Mouse (Mus musculus) forebrain, embryonic 12.5 days (tissue): ENCODE measurements around the gene Syt12. TPM values are rescaled to one million over a fixed set of nuclear protein-coding genes. Genes with fewer than 3 reads are reported as not detected.

Experiments
- ATAC-seq: fragments of 200-750 bp; cut with Nextera tagmentation; 2 replicates; pipeline ENCODE4 v1.8.0; 2017; ENCODE audit warnings: moderate TSS enrichment; ENCODE audit not compliant: low FRiP score
- H3K27ac ChIP-seq: fragments of 300-500 bp; sonication (generic); 2 replicates; pipeline ENCODE4 v1.5.1; 2016; ENCODE audit warnings: mild to moderate bottlenecking
- H3K27me3 ChIP-seq: fragments of 300-500 bp; sonication (generic); 2 replicates; pipeline ENCODE4 v1.6.1; 2016; ENCODE audit warnings: mild to moderate bottlenecking
- H3K36me3 ChIP-seq: fragments of 300-500 bp; sonication (generic); replicated peaks from 2 replicates; pipeline ENCODE4 v1.6.1; 2016; ENCODE audit warnings: mild to moderate bottlenecking
- H3K4me1 ChIP-seq: fragments of 300-500 bp; sonication (generic); 2 replicates; pipeline ENCODE4 v1.6.1; 2016
- H3K4me2 ChIP-seq: fragments of 300-500 bp; sonication (generic); 2 replicates; pipeline ENCODE4 v1.6.1; 2016; ENCODE audit warnings: mild to moderate bottlenecking, moderate library complexity
- H3K4me3 ChIP-seq: fragments of 300-500 bp; sonication (generic); replicated peaks from 2 replicates; pipeline ENCODE4 v1.5.1; 2016; ENCODE audit warnings: mild to moderate bottlenecking
- H3K9ac ChIP-seq: fragments of 300-500 bp; sonication (generic); 2 replicates; pipeline ENCODE4 v1.6.1; 2016; ENCODE audit warnings: mild to moderate bottlenecking
- H3K9me3 ChIP-seq: fragments of 300-500 bp; sonication (generic); 2 replicates; pipeline ENCODE4 v1.6.1; 2016
- WGBS: fragments of 180-500 bp; shearing (Covaris S2); methylation state at CpG from one replicate; pipeline ENCODE4 v1.1.7; 2016; 5-methylcytosine and 5-hydroxymethylcytosine counted together
- polyA plus RNA-seq: library from polyadenylated mRNA; unstranded; fragments of >200 nt; fragmentation: Nextera tagmentation; extraction: Ambion mirVana; gene quantifications from 2 replicates; pipeline ENCODE4 v1.2.1, GENCODE M21; 2016

Syt12 gene
- polyA plus RNA-seq, 1 experiment from 2014 or later, result 1.3 TPM

DNA sequence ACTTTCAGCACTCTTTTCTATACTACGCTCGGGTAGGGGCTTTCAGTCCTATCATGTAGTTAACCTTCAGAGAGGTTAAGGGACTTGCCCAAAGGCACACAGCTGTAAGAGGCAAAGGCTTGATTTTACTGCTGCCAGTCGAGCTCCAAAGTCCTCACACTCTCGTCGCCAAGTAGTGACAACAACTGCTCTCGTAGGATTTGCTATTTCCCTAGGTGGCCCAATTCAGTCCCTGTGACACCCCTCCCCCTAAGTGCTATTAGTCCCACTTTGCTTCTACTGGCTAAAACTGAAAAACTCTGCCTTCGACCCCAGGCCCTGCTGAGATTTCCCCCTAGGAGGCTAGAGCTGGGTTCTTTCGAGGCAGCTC is 38.5 kb downstream of the Syt12 start:
- H3K9ac ChIP-seq, result peak overlapping the region; percentile 33
- H3K4me3 ChIP-seq, result peak overlapping the region; percentile 51
- H3K27me3 ChIP-seq, result peaks cover 37% of the 10 kb centered on the region
- H3K27ac ChIP-seq, result no peak overlapping the region
- H3K36me3 ChIP-seq, result no peaks in the 10 kb centered on the region
- no peaks in the 10 kb centered on the region for H3K9me3 ChIP-seq
- peak overlapping the region; percentile 81 for H3K4me2 ChIP-seq
- WGBS, result 6% methylated on average over 8 of the region's 8 CpGs
- ATAC-seq, result no peak
- peaks cover 26% of the 10 kb centered on the region for H3K4me1 ChIP-seq

DNA sequence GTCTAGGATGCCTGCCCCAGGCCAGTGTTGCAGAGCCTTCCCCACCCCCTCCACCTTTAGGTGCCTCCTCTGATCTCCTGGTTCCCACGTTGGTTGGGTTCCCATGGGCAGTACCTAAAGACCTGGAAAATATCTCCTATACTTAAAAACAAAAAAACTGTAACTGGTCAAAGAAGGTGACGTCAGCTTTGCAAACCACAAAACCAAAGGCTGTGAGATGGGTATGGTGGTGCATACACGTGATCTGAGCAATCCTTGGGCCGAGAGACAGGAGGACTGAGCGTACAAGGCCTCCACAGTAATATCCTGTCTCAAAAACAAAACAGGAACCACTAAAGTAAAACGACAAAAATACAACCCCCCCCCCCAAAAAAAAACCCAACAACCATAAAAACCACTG is 39.4 kb downstream of the Syt12 start:
- 74% methylated on average over 6 of the region's 6 CpGs for WGBS
- no peak overlapping the region for H3K4me3 ChIP-seq
- ATAC-seq, result no peak
- H3K4me1 ChIP-seq, result peaks cover 26% of the 10 kb centered on the region
- H3K27ac ChIP-seq, result no peak overlapping the region
- no peaks in the 10 kb centered on the region for H3K36me3 ChIP-seq
- no peaks in the 10 kb centered on the region for H3K9me3 ChIP-seq
- H3K27me3 ChIP-seq, result peaks cover 37% of the 10 kb centered on the region
- no peak overlapping the region for H3K9ac ChIP-seq
- no peak overlapping the region for H3K4me2 ChIP-seq

DNA sequence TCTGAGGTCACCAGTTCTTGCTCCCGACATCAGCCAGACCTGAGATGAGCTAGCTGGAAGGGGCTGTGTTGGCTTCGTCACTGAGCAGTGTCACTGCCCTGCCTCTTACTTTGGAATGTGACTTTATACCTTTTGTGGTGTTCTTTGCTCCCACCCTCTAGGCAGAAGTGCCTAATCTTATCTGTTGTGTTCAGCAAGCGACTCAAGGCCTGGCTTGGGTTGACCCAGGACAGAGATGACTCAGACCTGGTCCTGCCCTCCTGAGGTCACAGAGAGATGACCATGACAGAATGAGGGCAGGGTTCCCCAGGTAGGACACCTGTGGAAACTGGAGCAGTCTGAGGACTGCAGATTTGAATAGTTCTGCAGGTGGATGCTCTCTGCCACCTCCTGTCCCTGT is 41.0 kb downstream of the Syt12 start:
- ATAC-seq, result no peak
- no peak overlapping the region for H3K4me3 ChIP-seq
- no peaks in the 10 kb centered on the region for H3K9me3 ChIP-seq
- H3K27ac ChIP-seq, result no peak overlapping the region
- WGBS, result 85% methylated on average over 3 of the region's 3 CpGs
- no peaks in the 10 kb centered on the region for H3K36me3 ChIP-seq
- H3K9ac ChIP-seq, result no peak overlapping the region
- peaks cover 21% of the 10 kb centered on the region for H3K4me1 ChIP-seq
- H3K27me3 ChIP-seq, result peaks cover 37% of the 10 kb centered on the region
- no peak overlapping the region for H3K4me2 ChIP-seq

DNA sequence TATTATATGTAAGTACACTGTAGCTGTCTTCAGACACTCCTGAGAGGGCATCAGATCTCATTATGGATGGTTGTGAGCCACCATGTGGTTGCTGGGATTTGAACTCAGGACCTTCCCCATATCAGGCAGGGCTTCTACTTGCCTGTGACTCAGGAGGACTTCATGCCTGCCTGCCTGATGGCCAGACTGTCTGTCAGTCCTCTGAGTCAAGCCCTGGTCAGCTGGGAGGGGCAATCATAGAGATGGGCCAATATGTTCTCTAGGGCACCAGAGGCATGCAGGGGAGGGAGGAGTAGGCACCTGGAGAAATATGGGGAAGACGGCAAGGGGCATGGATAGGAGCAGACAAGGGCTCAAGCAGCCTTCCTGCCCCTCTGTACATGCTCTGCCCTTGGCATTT is 42.2 kb downstream of the Syt12 start:
- 94% methylated on average over 1 of the region's 1 CpGs for WGBS
- peaks cover 13% of the 10 kb centered on the region for H3K4me1 ChIP-seq
- no peak overlapping the region for H3K4me2 ChIP-seq
- H3K9ac ChIP-seq, result no peak overlapping the region
- no peaks in the 10 kb centered on the region for H3K9me3 ChIP-seq
- no peak overlapping the region for H3K4me3 ChIP-seq
- H3K36me3 ChIP-seq, result no peaks in the 10 kb centered on the region
- no peak for ATAC-seq
- peaks cover 25% of the 10 kb centered on the region for H3K27me3 ChIP-seq
- no peak overlapping the region for H3K27ac ChIP-seq

DNA sequence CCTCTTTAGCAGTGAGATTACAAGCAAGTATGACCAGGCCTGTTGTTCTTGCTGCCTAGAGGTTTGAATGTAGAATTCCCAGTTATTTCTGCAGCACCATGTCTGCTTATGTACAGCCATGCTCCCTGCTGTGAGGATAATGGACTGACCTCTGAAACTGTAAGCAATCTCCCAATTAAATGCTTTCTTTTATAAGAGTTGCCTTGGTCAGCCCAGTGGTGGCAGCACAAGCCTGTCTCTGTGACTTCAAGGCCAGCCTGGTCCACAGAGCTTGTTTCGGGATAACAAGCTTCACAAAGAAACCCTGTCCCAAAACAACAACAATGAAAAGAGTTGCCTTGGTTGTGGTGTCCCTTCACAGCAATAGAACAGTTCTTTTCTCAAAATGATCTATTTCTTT is 43.5 kb downstream of the Syt12 start:
- no peak overlapping the region for H3K4me2 ChIP-seq
- no peak overlapping the region for H3K4me3 ChIP-seq
- 85% methylated on average over 1 of the region's 1 CpGs for WGBS
- H3K9ac ChIP-seq, result no peak overlapping the region
- no peak for ATAC-seq
- H3K27ac ChIP-seq, result no peak overlapping the region
- H3K9me3 ChIP-seq, result no peaks in the 10 kb centered on the region
- 0 out of 2 replicates have a peak, but pooled peaks cover under 1% of the 10 kb centered on the region for H3K4me1 ChIP-seq
- H3K36me3 ChIP-seq, result no peaks in the 10 kb centered on the region
- H3K27me3 ChIP-seq, result peaks cover 13% of the 10 kb centered on the region

DNA sequence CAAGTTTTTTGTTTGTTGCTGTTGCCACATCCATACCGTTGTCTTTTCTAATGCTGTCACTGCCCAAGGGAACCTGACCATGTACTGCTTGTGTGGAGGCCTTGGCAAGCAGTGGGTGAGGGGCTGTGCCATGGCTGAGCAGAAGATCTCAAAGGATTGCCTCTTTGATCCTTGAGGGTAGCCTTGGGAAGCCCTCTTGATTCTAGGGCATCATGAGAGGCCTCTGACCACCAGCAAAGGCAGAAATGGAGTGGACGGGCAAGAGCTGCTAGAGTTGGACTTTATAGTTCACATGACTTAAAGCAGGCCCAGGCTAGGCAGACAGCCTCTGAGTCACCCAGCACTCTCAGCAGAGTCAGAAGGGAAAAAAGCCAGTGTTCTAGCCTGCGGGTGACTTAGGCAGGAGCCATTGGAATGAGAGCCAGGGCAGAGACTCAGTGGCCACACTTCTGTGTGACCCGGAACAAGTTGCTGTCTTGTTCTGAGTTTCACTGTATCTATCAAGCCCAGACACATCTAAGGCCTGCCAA is 47.1 kb downstream of the Syt12 start:
- Histone ChIP-seq H3K4me2 (no peak overlapping the region), H3K4me1 (no peaks in the 10 kb centered on the region), H3K4me3 (no peak overlapping the region), H3K27me3 (no peaks in the 10 kb centered on the region), H3K27ac (no peak overlapping the region), H3K36me3 (no peaks in the 10 kb centered on the region), H3K9ac (no peak overlapping the region), H3K9me3 (no peaks in the 10 kb centered on the region)
- 90% methylated on average over 4 of the region's 4 CpGs for WGBS
- ATAC-seq, result no peak

DNA sequence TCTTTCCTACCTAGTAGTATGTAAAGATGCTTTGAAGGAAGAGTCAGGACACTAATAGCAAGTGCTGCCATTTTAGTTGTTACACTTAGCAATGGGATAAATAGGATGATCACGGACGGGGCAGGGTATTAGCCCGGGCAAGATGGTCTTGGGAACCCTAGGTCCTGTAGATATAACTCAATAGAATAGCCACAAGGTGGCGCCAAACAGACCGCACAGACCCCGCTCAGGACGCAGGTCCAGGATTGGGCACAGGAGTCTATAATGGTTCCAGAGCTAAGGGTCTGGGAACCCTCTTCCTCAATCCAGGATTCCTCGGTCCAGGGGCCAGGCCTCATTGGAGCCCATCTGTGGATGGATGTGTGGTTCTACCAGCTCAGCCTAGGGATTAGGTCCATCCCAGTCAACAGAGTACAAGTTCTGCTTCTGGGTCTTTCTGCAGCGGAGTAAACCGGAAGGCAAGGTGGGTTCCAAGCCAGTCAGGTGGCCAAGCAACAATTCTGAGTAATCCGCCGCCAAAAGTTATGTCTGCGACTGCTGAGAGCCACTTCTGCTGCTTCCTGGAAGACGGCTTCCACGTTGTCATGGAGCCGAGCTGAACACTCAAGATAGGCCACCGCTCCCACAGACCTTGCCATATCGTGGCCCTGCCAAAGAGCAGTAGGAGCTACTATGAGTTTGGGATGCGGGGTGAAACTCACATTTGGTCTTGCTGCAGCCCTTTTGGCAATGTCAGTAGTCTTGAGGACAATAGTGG is 51.5 kb downstream of the Syt12 start:
- ATAC-seq, result no peak
- Histone ChIP-seq H3K27ac (no peak overlapping the region), H3K4me2 (no peak overlapping the region), H3K4me3 (no peak overlapping the region), H3K4me1 (no peaks in the 10 kb centered on the region), H3K36me3 (no peaks in the 10 kb centered on the region), H3K27me3 (no peaks in the 10 kb centered on the region), H3K9me3 (no peaks in the 10 kb centered on the region), H3K9ac (no peak overlapping the region)
- WGBS, result 75% methylated on average over 19 of the region's 19 CpGs

DNA sequence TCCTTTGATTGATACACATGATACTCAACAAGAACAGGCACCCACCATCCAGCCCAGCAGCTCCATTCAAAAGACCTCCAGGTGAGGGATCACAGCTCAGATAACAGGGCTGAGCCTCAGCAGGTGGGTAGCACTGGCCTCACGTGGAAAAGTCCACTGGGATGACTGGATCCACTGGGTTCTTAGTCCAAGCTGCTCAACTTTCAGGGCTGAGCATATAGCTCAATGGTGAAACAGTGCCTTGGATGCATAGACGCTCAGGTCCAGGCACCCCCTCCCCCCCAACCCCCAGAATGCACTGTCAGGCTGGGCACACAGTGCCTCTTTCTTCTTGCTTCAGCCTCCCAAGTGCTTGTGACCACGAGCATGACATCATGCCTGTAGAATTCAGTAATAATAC is 54.2 kb downstream of the Syt12 start:
- 77% methylated on average over 3 of the region's 3 CpGs for WGBS
- no peaks in the 10 kb centered on the region for H3K9me3 ChIP-seq
- ATAC-seq, result no peak
- no peaks in the 10 kb centered on the region for H3K4me1 ChIP-seq
- no peak overlapping the region for H3K4me3 ChIP-seq
- H3K27ac ChIP-seq, result no peak overlapping the region
- no peaks in the 10 kb centered on the region for H3K27me3 ChIP-seq
- no peak overlapping the region for H3K9ac ChIP-seq
- H3K4me2 ChIP-seq, result no peak overlapping the region
- no peaks in the 10 kb centered on the region for H3K36me3 ChIP-seq

DNA sequence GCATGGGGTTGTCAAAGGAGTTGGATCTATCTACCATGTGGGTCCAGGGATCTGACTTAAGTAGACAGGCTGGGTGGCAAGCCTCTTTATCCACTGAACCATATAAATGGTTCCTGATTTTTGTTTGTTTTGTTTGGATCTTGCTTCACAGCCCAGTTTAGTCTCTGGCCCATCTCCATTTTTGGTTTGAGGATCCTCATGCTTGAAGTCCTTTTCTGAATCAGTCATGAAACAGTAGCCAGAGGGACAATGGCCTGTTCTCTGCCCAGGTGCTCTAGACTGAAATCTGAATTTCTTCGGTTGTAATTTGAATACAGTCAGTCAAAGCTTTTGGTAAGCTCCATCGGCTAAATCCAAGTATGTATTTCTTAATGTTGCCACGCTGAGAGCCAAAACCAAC is 54.7 kb downstream of the Syt12 start:
- Histone ChIP-seq H3K36me3 (no peaks in the 10 kb centered on the region), H3K4me3 (no peak overlapping the region), H3K27ac (no peak overlapping the region), H3K9me3 (no peaks in the 10 kb centered on the region), H3K27me3 (no peaks in the 10 kb centered on the region), H3K4me2 (no peak overlapping the region), H3K4me1 (no peaks in the 10 kb centered on the region), H3K9ac (no peak overlapping the region)
- no peak for ATAC-seq
- 91% methylated on average over 3 of the region's 3 CpGs for WGBS

DNA sequence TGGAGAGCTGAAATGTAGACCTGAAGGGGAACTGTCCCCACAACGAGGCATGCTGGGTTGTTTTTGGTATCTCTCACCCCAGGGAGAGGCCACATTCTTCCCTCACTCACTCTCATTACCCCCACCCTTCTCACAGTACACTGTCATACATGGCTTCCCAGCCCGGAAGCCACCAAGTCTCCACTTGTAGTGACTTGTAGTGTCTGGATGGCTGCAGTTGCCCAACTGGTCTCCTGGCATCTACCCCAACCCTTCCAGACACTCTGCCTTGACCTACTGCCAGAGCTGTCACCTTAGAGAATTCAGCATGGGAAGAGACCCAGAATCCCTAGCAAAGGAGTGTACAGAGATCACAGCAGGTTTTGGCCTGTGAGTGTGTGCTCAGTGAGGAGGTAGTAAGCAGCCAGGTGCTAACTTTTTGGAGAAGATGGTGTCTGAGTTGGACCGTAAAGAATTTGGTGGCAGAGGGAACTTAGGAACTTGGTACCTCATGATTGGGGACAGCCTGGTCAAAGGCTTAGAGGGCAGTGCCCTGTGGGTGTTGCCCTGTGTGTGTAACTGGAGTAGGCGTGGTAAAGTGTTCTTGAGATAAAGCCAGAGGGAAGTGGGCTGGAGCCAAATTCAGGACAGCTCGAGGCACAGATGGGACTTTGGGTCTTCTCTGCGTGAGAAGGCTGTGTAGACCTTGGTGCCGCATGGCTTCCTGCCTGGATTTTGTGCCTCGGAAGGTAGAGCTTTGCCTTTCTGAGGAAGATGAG is 56.9 kb downstream of the Syt12 start:
- Histone ChIP-seq H3K27ac (no peak overlapping the region), H3K9ac (no peak overlapping the region), H3K9me3 (no peaks in the 10 kb centered on the region), H3K4me3 (no peak overlapping the region), H3K4me1 (no peaks in the 10 kb centered on the region), H3K4me2 (no peak overlapping the region), H3K36me3 (no peaks in the 10 kb centered on the region), H3K27me3 (no peaks in the 10 kb centered on the region)
- ATAC-seq, result no peak
- WGBS, result 89% methylated on average over 8 of the region's 8 CpGs

DNA sequence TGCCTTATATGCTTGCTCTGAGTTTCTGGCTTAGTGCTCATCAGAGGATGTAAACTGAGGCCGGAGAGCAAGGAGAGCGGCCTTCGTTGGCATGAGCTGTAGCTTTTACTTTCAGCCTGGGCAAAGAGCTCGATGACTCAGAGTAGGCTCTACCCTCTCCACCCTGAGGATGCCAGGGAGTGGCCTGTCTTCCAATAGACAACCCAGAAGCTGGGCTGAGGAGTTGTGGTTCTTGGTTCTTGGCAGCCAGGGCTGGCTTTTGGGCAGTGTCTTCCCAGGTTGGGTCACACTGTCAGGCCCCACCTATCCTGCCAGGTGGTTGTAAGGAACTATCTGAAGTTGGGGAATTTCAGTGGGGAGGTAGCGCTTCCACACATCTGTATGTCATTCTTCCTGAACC is 57.5 kb downstream of the Syt12 start:
- 96% methylated on average over 5 of the region's 5 CpGs for WGBS
- Histone ChIP-seq H3K4me2 (no peak overlapping the region), H3K9ac (no peak overlapping the region)

DNA sequence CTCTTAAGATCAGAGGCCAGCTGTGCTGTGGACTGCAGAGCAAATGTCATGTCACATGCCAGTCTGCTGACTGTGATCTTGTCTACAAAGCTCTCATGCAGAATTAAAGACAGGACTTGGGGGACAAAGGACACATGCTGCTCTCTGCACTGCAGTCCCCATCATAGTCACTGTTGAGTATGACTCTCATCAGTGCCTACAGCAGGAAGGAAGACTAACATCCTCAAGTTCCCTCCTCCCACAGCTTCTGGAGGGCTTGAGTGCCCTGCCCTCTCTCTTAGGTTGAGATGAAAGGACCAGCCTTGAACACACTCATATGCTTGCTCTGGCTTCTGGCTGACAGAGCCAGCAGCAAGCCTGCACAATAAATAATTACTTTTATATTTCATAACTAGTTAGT is 59.5 kb downstream of the Syt12 start:
- Histone ChIP-seq H3K27me3 (no peaks in the 10 kb centered on the region), H3K9ac (no peak overlapping the region), H3K4me1 (no peaks in the 10 kb centered on the region), H3K4me3 (no peak overlapping the region), H3K36me3 (no peaks in the 10 kb centered on the region), H3K9me3 (no peaks in the 10 kb centered on the region), H3K4me2 (no peak overlapping the region), H3K27ac (no peak overlapping the region)
- ATAC-seq, result no peak

More for the DNA sequence above, 57.5 kb downstream of the Syt12 start:
- Histone ChIP-seq H3K27ac (no peak overlapping the region), H3K27me3 (no peaks in the 10 kb centered on the region), H3K9me3 (no peaks in the 10 kb centered on the region), H3K36me3 (no peaks in the 10 kb centered on the region), H3K4me3 (no peak overlapping the region), H3K4me1 (no peaks in the 10 kb centered on the region)
- no peak for ATAC-seq

DNA sequence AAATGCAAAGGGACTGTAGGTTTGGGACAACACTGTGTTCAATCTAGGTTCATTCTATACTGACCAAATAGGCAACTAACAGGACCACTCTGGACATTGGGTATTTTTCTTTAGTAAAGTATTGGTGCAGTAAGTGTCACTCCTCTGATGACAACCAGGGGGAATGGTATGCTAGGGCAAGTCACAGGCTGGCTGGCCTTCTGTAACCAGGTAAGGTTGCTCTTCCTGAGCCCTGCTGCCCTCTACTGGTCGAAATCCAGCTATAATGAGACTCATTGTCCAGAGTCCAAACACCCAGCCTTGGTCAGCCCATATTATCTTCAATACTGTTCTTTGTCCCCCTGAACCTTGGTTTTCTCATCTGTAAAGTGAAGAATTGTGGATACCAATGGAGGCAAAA is 60.1 kb downstream of the Syt12 start:
- H3K27me3 ChIP-seq, result no peaks in the 10 kb centered on the region
- H3K9me3 ChIP-seq, result no peaks in the 10 kb centered on the region
- no peak overlapping the region for H3K4me2 ChIP-seq
- H3K4me1 ChIP-seq, result no peaks in the 10 kb centered on the region
- no peaks in the 10 kb centered on the region for H3K36me3 ChIP-seq
- ATAC-seq, result no peak
- H3K9ac ChIP-seq, result no peak overlapping the region
- H3K27ac ChIP-seq, result no peak overlapping the region
- WGBS, result 0% methylated on average over 1 of the region's 1 CpGs
- H3K4me3 ChIP-seq, result no peak overlapping the region
